Mouse (Mus musculus): ENCODE results near the gene Lep.

DNA sequence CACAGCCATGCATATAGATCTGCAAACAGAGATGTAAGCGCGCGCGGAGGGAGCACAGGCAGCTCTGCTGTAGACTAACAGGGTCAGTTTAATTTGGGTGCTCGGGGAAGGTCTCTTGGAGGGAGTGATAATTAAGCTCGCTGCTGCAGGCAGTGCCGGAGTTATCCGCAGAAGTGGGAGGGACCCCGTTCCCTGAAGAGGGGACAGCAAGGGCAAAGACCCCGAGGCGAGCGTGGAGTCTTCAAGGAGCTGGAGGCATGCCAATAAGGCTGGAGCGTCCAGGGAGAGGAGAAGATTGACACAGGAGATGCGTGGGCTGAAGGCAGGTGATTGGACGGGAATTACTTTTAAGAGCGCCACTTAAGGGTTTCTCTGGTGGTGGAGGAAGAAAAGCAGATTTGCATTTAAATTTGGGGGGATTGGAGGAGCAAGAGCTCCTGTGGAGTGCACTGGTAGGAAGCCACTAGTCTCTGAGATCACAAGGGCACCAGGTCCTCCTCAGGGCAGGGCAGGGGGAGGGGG is 43.1 kb upstream of the Lep start:
- TF ChIP-seq ZC3H11A (IDR thresholded peaks at IDR 0.05; ENCODE audit: borderline replicate concordance, low read depth, low read length) (no peak), MAFK (IDR thresholded peaks at IDR 0.05; ENCODE audit: insufficient read depth, low read depth, low read length) (no peak), CHD2 (IDR thresholded peaks at IDR 0.05; ENCODE audit: low read depth, low read length) (no peak), HCFC1 (IDR thresholded peaks at IDR 0.05; ENCODE audit: borderline replicate concordance, insufficient read depth, low read length) (no peak)

Measured in ES-E14 (cell line).